Mouse (Mus musculus) erythroblast, embryonic 14.5 days (primary cell): ENCODE results near the gene Mlph.

Experiments
- GATA1 ChIP-seq: IDR thresholded peaks from 2 replicates; pipeline ENCODE4 v1.6.1; 2012; ENCODE audit warnings: low read length, inconsistent platforms, mixed read lengths
- TAL1 ChIP-seq: IDR thresholded peaks from 3 replicates; pipeline ENCODE4 v1.6.1; 2012; ENCODE audit warnings: low read length, inconsistent platforms, mixed read lengths

- no peak for TF ChIP-seq GATA1
- no peak for TF ChIP-seq TAL1
Measured at GRCm38 (mm10) chr1:90909161-90909560, 5.7 kb upstream of the Mlph start.
